Mouse (Mus musculus): ENCODE measurements at regions not wholly inside any gene's neighbourhood (a gene's known extent, or its start where the extent isn't known, plus 50 kb on each side); places are given as distances from the start of the nearest gene placed in this dataset.
A peak's percentile ranks its signal among the peaks of the same experiment; 100 is the strongest.

DNA sequence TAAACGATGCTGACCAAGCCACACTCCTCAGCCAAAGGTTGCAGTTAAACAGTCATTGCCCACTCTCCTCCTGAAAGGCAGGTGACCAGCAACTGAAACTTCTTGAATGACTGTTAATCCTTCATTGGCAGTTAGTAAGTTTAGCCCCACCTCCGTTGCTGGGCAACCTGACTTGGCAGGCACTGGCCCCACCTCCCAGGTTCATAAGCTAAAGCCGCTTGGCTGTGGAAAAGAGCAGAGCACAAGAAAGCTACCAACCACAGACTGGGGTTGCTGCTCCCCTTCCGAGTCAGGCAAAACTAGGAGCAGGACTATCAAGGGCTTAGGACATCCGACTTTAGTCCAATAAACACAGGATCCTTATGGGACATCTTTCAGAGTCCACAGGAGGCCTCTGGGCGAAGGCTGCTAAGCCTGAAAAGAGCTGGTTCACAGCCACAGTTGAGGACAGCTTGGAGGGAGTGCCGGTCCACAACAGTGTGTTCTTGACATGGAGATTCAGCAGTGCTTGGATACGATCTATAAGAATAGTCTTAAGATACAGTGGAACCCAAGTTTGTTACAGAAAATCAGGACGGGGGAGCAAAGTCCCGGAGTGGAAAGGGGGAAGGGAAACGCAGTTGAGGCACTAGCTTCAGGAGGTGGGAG is 67.7 kb upstream of the Kcnma1 start:
- DNase-seq (ENCODE audit: low spot score in 2 of 2): peak in 1 of 2 experiments; percentile 21

- peak in 1 of 2 experiments; percentile 19 for DNase-seq (ENCODE audit: low spot score in 2 of 2)
These were observed 54.4 kb upstream of the Kcnma1 start for GRCm38 (mm10) chr14:24068693-24069092.

DNA sequence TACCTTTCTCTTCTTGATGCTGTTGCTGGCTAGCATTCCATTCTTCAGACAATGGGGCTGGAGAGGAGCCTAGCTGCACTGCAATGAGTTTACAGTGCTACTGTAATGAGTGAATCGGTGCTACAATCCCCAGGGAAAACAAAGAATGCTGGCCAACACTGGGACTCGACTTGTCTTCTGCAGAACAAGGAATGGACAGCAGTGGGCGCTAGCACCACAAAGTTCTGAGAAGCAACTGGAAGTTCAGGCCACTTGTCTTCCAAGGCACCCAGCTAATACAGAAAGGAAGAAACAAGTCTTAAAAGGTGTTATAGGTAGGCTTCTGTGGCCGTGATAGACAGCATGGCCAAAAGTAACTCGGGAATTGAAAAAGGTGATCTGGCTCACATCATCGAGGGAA is 53.4 kb upstream of the Kcnma1 start:
- DNase-seq (ENCODE audit: low spot score in 2 of 2): peak; percentile 49 to 87

GRCm38 (mm10) chr14:24065231-24065767 is 51.0 kb upstream of the Kcnma1 start:
- peak in 1 of 2 experiments; percentile 14 for DNase-seq (ENCODE audit: low spot score in 2 of 2)
